Mouse (Mus musculus): Measurements from ENCODE around the gene Pus10. TPM values are rescaled to one million over a fixed set of nuclear protein-coding genes. Genes with fewer than 3 reads are reported as not detected.

Pus10 gene
- polyA plus RNA-seq, 1 experiment from 2014 or later, result 18.4 TPM

DNA sequence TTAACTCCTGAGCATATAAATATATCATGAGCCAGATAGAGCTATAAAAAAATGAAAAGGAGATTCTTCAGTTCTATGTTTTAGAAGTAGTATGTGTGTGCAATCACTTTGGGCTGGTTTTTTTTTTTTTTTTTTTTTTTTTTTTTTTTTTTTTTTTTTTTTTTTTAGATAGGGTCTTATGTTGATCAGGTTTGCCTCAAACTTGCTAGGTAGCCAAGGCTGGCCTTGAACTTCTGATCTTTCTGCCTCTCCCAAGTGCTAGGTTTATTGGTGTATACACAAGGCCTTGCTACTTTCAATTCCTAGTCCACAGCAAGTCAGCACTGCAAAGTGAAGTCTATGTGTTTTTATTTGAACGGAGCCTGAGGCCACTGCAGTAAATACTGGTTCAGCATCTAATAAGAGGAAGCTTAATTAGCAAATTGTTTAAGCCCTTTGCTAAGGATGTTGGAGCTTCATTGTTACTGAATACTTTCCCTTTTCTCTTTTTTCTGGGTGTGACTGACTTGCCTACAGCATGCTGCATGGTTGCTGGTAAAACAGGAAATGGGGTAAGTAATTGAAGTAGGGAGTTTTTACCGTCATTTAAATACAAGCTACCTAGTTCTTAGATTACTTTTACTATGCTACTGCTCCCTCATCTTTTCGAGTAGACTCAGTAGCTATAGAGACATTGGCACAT is 34.1 kb downstream of the Pus10 start:
- no peak for ATAC-seq (ENCODE audit: low FRiP score, low read depth)
- Histone ChIP-seq H3K36me3 (peaks cover 9% of the 10 kb centered on the region; the same call in 1 of the 2 replicates), H3K9me3 (no peaks in the 10 kb centered on the region), H3K4me1 (no peaks in the 10 kb centered on the region), H3K27me3 (replicated peaks) (no peaks in the 10 kb centered on the region), H3K4me2 (replicated peaks) (no peak overlapping the region), H3K27ac (no peak overlapping the region), H3K9ac (no peak overlapping the region), H3K4me3 (no peak overlapping the region)
- WGBS, result 81% methylated on average over 3 of the region's 3 CpGs

DNA sequence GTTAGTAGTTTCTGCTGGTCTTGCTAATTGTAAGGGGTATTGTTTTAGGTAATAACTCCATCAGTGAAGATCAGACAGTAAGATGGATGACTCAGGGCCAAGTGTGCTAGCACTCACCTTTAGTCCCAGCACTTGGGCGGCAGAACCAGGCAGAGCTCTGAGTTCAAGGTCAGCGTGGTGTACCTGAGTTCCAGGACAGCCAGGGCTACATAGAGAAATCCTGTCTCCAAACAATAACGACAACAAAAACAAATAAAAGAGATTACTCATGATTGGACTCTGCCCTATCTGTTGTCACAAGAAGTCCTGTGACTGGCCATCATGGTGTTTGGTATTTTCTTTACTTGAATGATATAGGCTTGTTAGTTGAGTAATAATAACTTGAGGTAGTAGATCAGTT is 36.4 kb downstream of the Pus10 start:
- Histone ChIP-seq H3K9ac (no peak overlapping the region), H3K4me2 (replicated peaks) (no peak overlapping the region), H3K36me3 (peaks cover 16% of the 10 kb centered on the region; the same call in 1 of the 2 replicates), H3K27me3 (replicated peaks) (no peaks in the 10 kb centered on the region), H3K4me1 (no peaks in the 10 kb centered on the region), H3K9me3 (no peaks in the 10 kb centered on the region), H3K27ac (no peak overlapping the region), H3K4me3 (no peak overlapping the region)
- 87% methylated on average over 3 of the region's 3 CpGs for WGBS
- no peak for ATAC-seq (ENCODE audit: low FRiP score, low read depth)

DNA sequence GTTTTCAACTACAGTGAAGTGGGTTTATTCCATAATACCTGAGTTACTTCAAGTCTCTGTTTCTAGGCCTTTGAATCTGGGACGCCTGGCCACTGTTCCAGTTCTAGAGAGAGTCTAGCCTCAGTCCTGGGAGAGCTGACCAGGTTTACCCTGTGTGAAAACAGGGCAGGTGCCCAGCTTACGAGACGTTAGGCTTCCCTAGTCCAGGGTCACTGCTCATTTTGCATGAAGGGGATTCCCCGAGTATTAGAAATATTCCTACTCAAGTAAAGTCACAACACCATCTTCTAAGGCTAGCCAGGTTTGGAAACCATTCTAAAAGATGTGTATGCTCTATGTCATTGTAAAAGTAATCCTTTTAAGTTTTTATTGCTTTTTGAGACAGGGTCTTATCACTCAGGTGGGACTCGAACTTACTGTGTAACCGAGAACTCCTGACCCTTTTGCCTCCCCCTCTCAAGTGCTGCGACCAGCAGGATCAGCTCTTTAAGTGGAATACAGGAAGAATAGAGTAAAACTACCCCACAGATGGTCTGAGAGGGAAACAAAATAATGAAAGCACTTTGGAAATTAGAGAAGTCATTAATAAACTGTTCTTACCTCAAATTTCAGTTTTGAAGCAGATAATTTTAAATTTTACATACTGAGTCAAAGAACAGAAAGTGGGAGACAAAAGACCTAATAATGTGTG is 39.3 kb downstream of the Pus10 start:
- Histone ChIP-seq H3K27ac (no peak overlapping the region), H3K4me1 (no peaks in the 10 kb centered on the region), H3K36me3 (peaks cover 34% of the 10 kb centered on the region), H3K9me3 (no peaks in the 10 kb centered on the region), H3K4me2 (replicated peaks) (no peak overlapping the region), H3K9ac (no peak overlapping the region), H3K4me3 (no peak overlapping the region), H3K27me3 (replicated peaks) (no peaks in the 10 kb centered on the region)
- ATAC-seq (ENCODE audit: low FRiP score, low read depth), result no peak
- WGBS, result 82% methylated on average over 7 of the region's 7 CpGs

DNA sequence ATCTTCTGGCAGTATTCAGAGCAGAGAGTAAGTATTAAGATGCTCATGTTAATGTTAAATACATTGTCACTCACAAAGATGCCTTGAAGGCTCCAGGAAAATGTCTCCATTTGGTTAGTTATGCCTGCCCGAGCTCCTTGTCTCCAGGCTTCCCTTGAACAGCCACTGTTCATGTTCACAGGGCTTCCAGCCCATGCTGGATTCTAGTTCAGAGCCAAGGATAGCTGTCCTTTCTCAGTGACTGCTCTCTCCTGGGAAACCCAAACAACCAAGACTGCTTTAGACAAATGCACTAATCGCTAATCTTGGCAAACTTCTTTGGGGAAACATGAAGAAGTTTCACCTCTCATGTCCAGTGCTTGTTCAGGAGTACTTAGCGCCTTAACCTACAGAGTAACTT is 46.8 kb downstream of the Pus10 start:
- Histone ChIP-seq H3K4me1 (no peaks in the 10 kb centered on the region), H3K4me3 (no peak overlapping the region), H3K36me3 (peaks cover 73% of the 10 kb centered on the region), H3K4me2 (replicated peaks) (no peak overlapping the region), H3K27me3 (replicated peaks) (no peaks in the 10 kb centered on the region), H3K9me3 (no peaks in the 10 kb centered on the region), H3K27ac (no peak overlapping the region), H3K9ac (no peak overlapping the region)
- no peak for ATAC-seq (ENCODE audit: low FRiP score, low read depth)
- WGBS, result 97% methylated on average over 3 of the region's 3 CpGs

DNA sequence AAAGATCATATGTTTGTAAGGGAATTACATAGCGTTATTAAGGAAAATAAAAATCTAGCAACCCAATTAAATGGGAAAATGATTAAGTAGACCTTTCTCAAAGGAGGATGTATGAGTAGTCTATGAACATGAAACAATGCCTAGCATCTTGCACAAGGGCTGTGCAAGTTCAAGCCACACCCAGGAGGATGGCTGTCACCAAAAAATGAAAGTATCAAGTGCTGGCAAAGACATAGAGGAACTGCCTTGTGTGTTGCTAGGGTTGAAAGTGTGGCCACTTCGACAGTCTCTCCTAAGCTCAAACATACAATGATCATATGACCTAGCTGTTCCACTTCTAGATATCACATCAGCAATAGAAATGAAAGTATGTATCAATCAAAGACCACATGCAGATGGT is 53.4 kb downstream of the Pus10 start:
- Histone ChIP-seq H3K27me3 (replicated peaks) (no peaks in the 10 kb centered on the region), H3K9ac (no peak overlapping the region), H3K4me1 (no peaks in the 10 kb centered on the region), H3K27ac (no peak overlapping the region), H3K4me2 (replicated peaks) (no peak overlapping the region), H3K36me3 (peaks cover 77% of the 10 kb centered on the region), H3K4me3 (no peak overlapping the region), H3K9me3 (no peaks in the 10 kb centered on the region)
- ATAC-seq (ENCODE audit: low FRiP score, low read depth), result no peak
- 94% methylated on average over 2 of the region's 2 CpGs for WGBS

GRCm38 (mm10) chr11:23719825-23720224 is 54.4 kb downstream of the Pus10 start:
- 90% methylated on average over 3 of the region's 3 CpGs for WGBS
- ATAC-seq (ENCODE audit: low FRiP score, low read depth), result no peak

DNA sequence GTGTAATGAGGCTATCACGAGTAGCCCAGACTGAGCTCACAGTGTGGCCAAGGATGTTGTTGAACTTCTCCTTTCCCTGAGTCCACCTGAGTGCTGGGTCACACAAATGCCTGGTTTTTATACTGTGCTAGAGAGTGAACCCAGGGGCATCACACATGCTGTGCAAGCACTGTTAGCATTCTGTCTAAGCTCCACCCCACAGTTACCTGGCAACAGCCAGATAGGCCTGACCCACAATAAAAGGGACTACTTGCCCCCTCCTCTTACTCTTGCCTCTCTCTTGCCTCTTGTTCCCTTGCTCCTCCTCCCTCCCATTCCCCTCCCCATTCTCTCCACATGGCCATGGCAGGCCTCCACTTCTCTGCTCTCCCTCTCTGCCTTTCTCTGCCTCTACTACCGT is 56.9 kb downstream of the Pus10 start:
- WGBS, result 18% methylated on average over 2 of the region's 2 CpGs
- Histone ChIP-seq H3K27ac (no peak overlapping the region), H3K36me3 (peaks cover 71% of the 10 kb centered on the region), H3K4me3 (no peak overlapping the region), H3K27me3 (replicated peaks) (no peaks in the 10 kb centered on the region), H3K9ac (no peak overlapping the region), H3K4me1 (no peaks in the 10 kb centered on the region), H3K4me2 (replicated peaks) (no peak overlapping the region), H3K9me3 (no peaks in the 10 kb centered on the region)
- ATAC-seq (ENCODE audit: low FRiP score, low read depth), result peak; percentile 76

More at GRCm38 (mm10) chr11:23719825-23720224, 54.4 kb downstream of the Pus10 start:
- Histone ChIP-seq H3K4me3 (no peak overlapping the region), H3K9me3 (no peaks in the 10 kb centered on the region), H3K4me2 (replicated peaks) (no peak overlapping the region), H3K36me3 (peaks cover 71% of the 10 kb centered on the region), H3K4me1 (no peaks in the 10 kb centered on the region), H3K27ac (no peak overlapping the region), H3K27me3 (replicated peaks) (no peaks in the 10 kb centered on the region), H3K9ac (no peak overlapping the region)

GRCm38 (mm10) chr11:23725850-23726249 is 60.4 kb downstream of the Pus10 start:
- H3K9ac ChIP-seq, result no peak overlapping the region
- peaks cover 63% of the 10 kb centered on the region for H3K36me3 ChIP-seq
- no peak overlapping the region for H3K4me2 ChIP-seq (replicated peaks)
- WGBS, result 95% methylated on average over 2 of the region's 2 CpGs
- H3K27me3 ChIP-seq (replicated peaks), result no peaks in the 10 kb centered on the region
- no peak overlapping the region for H3K4me3 ChIP-seq
- ATAC-seq (ENCODE audit: low FRiP score, low read depth), result no peak
- H3K4me1 ChIP-seq, result no peaks in the 10 kb centered on the region
- H3K27ac ChIP-seq, result no peak overlapping the region
- no peaks in the 10 kb centered on the region for H3K9me3 ChIP-seq

- H3K9ac ChIP-seq, result no peak overlapping the region
- no peaks in the 10 kb centered on the region for H3K4me1 ChIP-seq
- no peak for ATAC-seq (ENCODE audit: low FRiP score, low read depth)
- no peak overlapping the region for H3K27ac ChIP-seq
- no peak overlapping the region for H3K4me2 ChIP-seq (replicated peaks)
- no peaks in the 10 kb centered on the region for H3K9me3 ChIP-seq
- no peak overlapping the region for H3K4me3 ChIP-seq
- H3K27me3 ChIP-seq (replicated peaks), result no peaks in the 10 kb centered on the region
- WGBS, result 92% methylated on average over 2 of the region's 2 CpGs
- H3K36me3 ChIP-seq, result peaks cover 62% of the 10 kb centered on the region
These were observed 61.0 kb downstream of the Pus10 start for GRCm38 (mm10) chr11:23726441-23726840.

- Histone ChIP-seq H3K4me3 (no peak overlapping the region), H3K4me2 (replicated peaks) (no peak overlapping the region), H3K9me3 (no peaks in the 10 kb centered on the region), H3K4me1 (no peaks in the 10 kb centered on the region), H3K27ac (no peak overlapping the region), H3K36me3 (peaks cover 53% of the 10 kb centered on the region), H3K9ac (no peak overlapping the region), H3K27me3 (replicated peaks) (no peaks in the 10 kb centered on the region)
- ATAC-seq (ENCODE audit: low FRiP score, low read depth), result no peak
- WGBS, result 94% methylated on average over 2 of the region's 2 CpGs
These were observed 62.7 kb downstream of the Pus10 start for GRCm38 (mm10) chr11:23728186-23728585.

- no peaks in the 10 kb centered on the region for H3K27me3 ChIP-seq (replicated peaks)
- H3K4me1 ChIP-seq, result no peaks in the 10 kb centered on the region
- WGBS, result 90% methylated on average over 4 of the region's 4 CpGs
- H3K4me3 ChIP-seq, result no peak overlapping the region
- peaks cover 55% of the 10 kb centered on the region for H3K36me3 ChIP-seq
- ATAC-seq (ENCODE audit: low FRiP score, low read depth), result no peak
- no peak overlapping the region for H3K4me2 ChIP-seq (replicated peaks)
- H3K9me3 ChIP-seq, result no peaks in the 10 kb centered on the region
- no peak overlapping the region for H3K9ac ChIP-seq
- H3K27ac ChIP-seq, result no peak overlapping the region
These were observed 64.6 kb downstream of the Pus10 start for GRCm38 (mm10) chr11:23730120-23730519.

DNA sequence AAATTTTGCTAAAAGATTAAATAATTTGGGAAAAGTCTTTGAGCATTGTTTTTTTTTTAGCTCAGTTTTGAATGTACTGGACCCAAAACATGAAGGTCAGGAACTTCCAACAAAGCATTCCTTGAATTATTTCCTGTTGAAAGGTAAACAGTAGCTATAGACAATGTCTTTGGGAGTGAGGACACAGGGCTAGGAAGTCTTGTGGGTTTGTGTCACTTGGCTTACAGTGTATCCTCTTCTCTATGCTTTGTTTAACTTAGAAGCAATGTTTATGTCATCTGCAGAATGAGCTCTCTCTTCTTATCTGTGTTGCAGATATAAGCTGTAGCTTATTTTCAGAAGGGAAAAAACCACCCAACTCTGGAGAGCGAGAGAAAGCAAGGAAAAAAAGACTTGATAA is 67.4 kb downstream of the Pus10 start:
- no peak overlapping the region for H3K4me3 ChIP-seq
- WGBS, result 93% methylated on average over 1 of the region's 1 CpGs
- ATAC-seq (ENCODE audit: low FRiP score, low read depth), result no peak
- H3K36me3 ChIP-seq, result peaks cover 33% of the 10 kb centered on the region; the same call in 1 of the 2 replicates
- no peaks in the 10 kb centered on the region for H3K9me3 ChIP-seq
- no peaks in the 10 kb centered on the region for H3K4me1 ChIP-seq
- H3K9ac ChIP-seq, result no peak overlapping the region
- no peaks in the 10 kb centered on the region for H3K27me3 ChIP-seq (replicated peaks)
- H3K4me2 ChIP-seq (replicated peaks), result no peak overlapping the region
- no peak overlapping the region for H3K27ac ChIP-seq
